Mouse (Mus musculus) stomach, embryonic 16.5 days (tissue): ENCODE measurements at regions not wholly inside any gene's neighbourhood (a gene's known extent, or its start where the extent isn't known, plus 50 kb on each side); places are given as distances from the start of the nearest gene placed in this dataset.

ENCODE experiments used
- ATAC-seq: fragments of 200-750 bp; cut with Nextera tagmentation; 2 replicates; pipeline ENCODE4 v1.8.0; 2017; ENCODE audit warnings: moderate number of reproducible peaks, moderate TSS enrichment; ENCODE audit not compliant: insufficient read depth, low FRiP score
- H3K27ac ChIP-seq: fragments of 300-500 bp; sonication (generic); 2 replicates; pipeline ENCODE4 v1.5.1; 2014; ENCODE audit warnings: low read length
- H3K27me3 ChIP-seq: fragments of 300-500 bp; sonication (generic); 2 replicates; pipeline ENCODE4 v1.6.1; 2014; ENCODE audit warnings: low read length, control low read depth, mixed read lengths; ENCODE audit not compliant: control insufficient read depth, insufficient read depth
- H3K36me3 ChIP-seq: fragments of 300-500 bp; sonication (generic); 2 replicates; pipeline ENCODE4 v1.6.1; 2014; ENCODE audit warnings: low read length; ENCODE audit not compliant: control insufficient read depth, insufficient read depth
- H3K4me1 ChIP-seq: fragments of 300-500 bp; sonication (generic); 2 replicates; pipeline ENCODE4 v1.6.1; 2014; ENCODE audit warnings: low read length, control low read depth, mixed read lengths; ENCODE audit not compliant: control insufficient read depth, insufficient read depth
- H3K4me2 ChIP-seq: fragments of 300-500 bp; sonication (generic); 2 replicates; pipeline ENCODE4 v1.6.1; 2014; ENCODE audit warnings: low read depth, low read length, mixed read lengths
- H3K4me3 ChIP-seq: fragments of 300-500 bp; sonication (generic); replicated peaks from 2 replicates; pipeline ENCODE4 v1.5.1; 2014; ENCODE audit warnings: mild to moderate bottlenecking, low read length
- H3K9ac ChIP-seq: fragments of 300-500 bp; sonication (generic); 2 replicates; pipeline ENCODE4 v1.6.1; 2014; ENCODE audit warnings: low read length
- H3K9me3 ChIP-seq: fragments of 300-500 bp; sonication (generic); replicated peaks from 2 replicates; pipeline ENCODE4 v1.6.1; 2016; ENCODE audit warnings: low read length, control low read depth; ENCODE audit not compliant: control insufficient read depth
- WGBS: fragments of 180-500 bp; shearing (Covaris S2); extraction: QIAGEN DNeasy Blood & Tissue Kit; methylation state at CpG from one replicate; pipeline ENCODE4 v1.1.7; 2014; 5-methylcytosine and 5-hydroxymethylcytosine counted together

GRCm38 (mm10) chr12:95173810-95174402 is 518.1 kb upstream of the Flrt2 start:
- Histone ChIP-seq H3K9ac (no peak overlapping the region), H3K36me3 (no peaks in the 10 kb centered on the region), H3K4me1 (no peaks in the 10 kb centered on the region), H3K4me2 (no peak overlapping the region), H3K27ac (no peak overlapping the region), H3K9me3 (no peaks in the 10 kb centered on the region), H3K4me3 (no peak overlapping the region), H3K27me3 (no peaks in the 10 kb centered on the region)
- ATAC-seq: no peak
- WGBS: 83% methylated on average over 1 of the region's 1 CpGs

DNA sequence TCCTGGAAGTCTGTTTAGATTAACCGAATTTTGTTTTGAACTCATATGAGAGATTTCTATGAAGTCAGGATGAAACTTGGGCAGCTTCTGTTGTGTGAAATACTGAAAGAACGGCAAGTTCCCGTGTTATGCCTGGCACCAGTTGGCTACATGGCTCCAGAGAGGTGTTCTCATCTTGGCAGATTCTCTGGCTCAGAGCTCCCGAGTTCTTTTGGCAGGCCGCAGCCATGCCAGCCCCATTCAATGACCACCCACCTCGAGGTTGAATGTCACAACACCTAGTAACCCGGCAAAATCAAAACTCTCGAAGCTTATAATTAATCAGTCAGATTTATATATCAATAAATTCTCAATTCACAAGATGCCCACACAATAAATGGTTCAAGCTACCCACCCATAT is 489.5 kb upstream of the Flrt2 start:
- ATAC-seq: no peak

GRCm38 (mm10) chr12:95205081-95205480 is 486.9 kb upstream of the Flrt2 start:
- H3K36me3 ChIP-seq: no peaks in the 10 kb centered on the region
- H3K9ac ChIP-seq: no peak overlapping the region
- H3K4me2 ChIP-seq: no peak overlapping the region
- H3K9me3 ChIP-seq: no peaks in the 10 kb centered on the region
- H3K4me1 ChIP-seq: no peaks in the 10 kb centered on the region
- 75% methylated on average over 3 of the region's 3 CpGs for WGBS
- no peak overlapping the region for H3K27ac ChIP-seq
- H3K4me3 ChIP-seq: no peak overlapping the region
- H3K27me3 ChIP-seq: no peaks in the 10 kb centered on the region
- no peak for ATAC-seq

More for the DNA sequence above, 489.5 kb upstream of the Flrt2 start:
- H3K4me3 ChIP-seq: no peak overlapping the region
- no peaks in the 10 kb centered on the region for H3K4me1 ChIP-seq
- no peaks in the 10 kb centered on the region for H3K36me3 ChIP-seq
- no peak overlapping the region for H3K9ac ChIP-seq
- no peak overlapping the region for H3K27ac ChIP-seq
- no peak overlapping the region for H3K4me2 ChIP-seq
- H3K9me3 ChIP-seq: no peaks in the 10 kb centered on the region
- WGBS: 89% methylated on average over 8 of the region's 8 CpGs
- H3K27me3 ChIP-seq: no peaks in the 10 kb centered on the region

GRCm38 (mm10) chr12:95239158-95239779 is 452.8 kb upstream of the Flrt2 start:
- Histone ChIP-seq H3K9ac (no peak overlapping the region), H3K4me2 (no peak overlapping the region), H3K4me1 (no peaks in the 10 kb centered on the region), H3K27me3 (no peaks in the 10 kb centered on the region), H3K27ac (no peak overlapping the region), H3K9me3 (no peaks in the 10 kb centered on the region), H3K36me3 (no peaks in the 10 kb centered on the region), H3K4me3 (no peak overlapping the region)
- WGBS: 18% methylated on average over 3 of the region's 3 CpGs
- no peak for ATAC-seq

- Histone ChIP-seq H3K36me3 (no peaks in the 10 kb centered on the region), H3K4me1 (no peaks in the 10 kb centered on the region), H3K27ac (no peak overlapping the region), H3K4me2 (no peak overlapping the region), H3K9me3 (no peaks in the 10 kb centered on the region), H3K4me3 (no peak overlapping the region), H3K9ac (no peak overlapping the region), H3K27me3 (no peaks in the 10 kb centered on the region)
- ATAC-seq: no peak
- WGBS: 21% methylated on average over 3 of the region's 3 CpGs
Measured at GRCm38 (mm10) chr12:95267187-95267586, 424.8 kb upstream of the Flrt2 start.

- no peak overlapping the region for H3K4me3 ChIP-seq
- 78% methylated on average over 2 of the region's 2 CpGs for WGBS
- no peak overlapping the region for H3K9ac ChIP-seq
- no peaks in the 10 kb centered on the region for H3K36me3 ChIP-seq
- no peak for ATAC-seq
- H3K27ac ChIP-seq: no peak overlapping the region
- no peaks in the 10 kb centered on the region for H3K27me3 ChIP-seq
- H3K4me2 ChIP-seq: no peak overlapping the region
- H3K4me1 ChIP-seq: no peaks in the 10 kb centered on the region
- H3K9me3 ChIP-seq: no peaks in the 10 kb centered on the region
Measured at GRCm38 (mm10) chr12:95305386-95305785, 386.6 kb upstream of the Flrt2 start.

- no peak overlapping the region for H3K4me2 ChIP-seq
- H3K4me3 ChIP-seq: no peak overlapping the region
- H3K9me3 ChIP-seq: no peaks in the 10 kb centered on the region
- H3K27me3 ChIP-seq: no peaks in the 10 kb centered on the region
- H3K27ac ChIP-seq: no peak overlapping the region
- 64% methylated on average over 2 of the region's 2 CpGs for WGBS
- no peak for ATAC-seq
- H3K4me1 ChIP-seq: no peaks in the 10 kb centered on the region
- no peaks in the 10 kb centered on the region for H3K36me3 ChIP-seq
- no peak overlapping the region for H3K9ac ChIP-seq
Measured at GRCm38 (mm10) chr12:95315151-95315750, 376.8 kb upstream of the Flrt2 start.

GRCm38 (mm10) chr12:95316820-95317219 is 375.2 kb upstream of the Flrt2 start:
- no peak overlapping the region for H3K4me3 ChIP-seq

GRCm38 (mm10) chr12:95321693-95322092 is 370.3 kb upstream of the Flrt2 start:
- Histone ChIP-seq H3K27ac (no peak overlapping the region), H3K27me3 (no peaks in the 10 kb centered on the region), H3K36me3 (no peaks in the 10 kb centered on the region), H3K4me1 (no peaks in the 10 kb centered on the region), H3K9me3 (no peaks in the 10 kb centered on the region), H3K9ac (no peak overlapping the region), H3K4me3 (no peak overlapping the region), H3K4me2 (no peak overlapping the region)
- no peak for ATAC-seq
- WGBS: 80% methylated on average over 3 of the region's 3 CpGs

More at GRCm38 (mm10) chr12:95316820-95317219, 375.2 kb upstream of the Flrt2 start:
- Histone ChIP-seq H3K9me3 (no peaks in the 10 kb centered on the region), H3K36me3 (no peaks in the 10 kb centered on the region), H3K9ac (no peak overlapping the region), H3K27me3 (no peaks in the 10 kb centered on the region), H3K27ac (no peak overlapping the region), H3K4me2 (no peak overlapping the region), H3K4me1 (no peaks in the 10 kb centered on the region)
- 56% methylated on average over 1 of the region's 1 CpGs for WGBS
- ATAC-seq: no peak
